Mouse (Mus musculus): Measurements from ENCODE around the gene Gucd1.
"Not testable (repeated sequence)": the region's sequence is repeated elsewhere in the genome, so short reads cannot be mapped to it uniquely, and the experiment has no call there.

Gene Gucd1

DNA sequence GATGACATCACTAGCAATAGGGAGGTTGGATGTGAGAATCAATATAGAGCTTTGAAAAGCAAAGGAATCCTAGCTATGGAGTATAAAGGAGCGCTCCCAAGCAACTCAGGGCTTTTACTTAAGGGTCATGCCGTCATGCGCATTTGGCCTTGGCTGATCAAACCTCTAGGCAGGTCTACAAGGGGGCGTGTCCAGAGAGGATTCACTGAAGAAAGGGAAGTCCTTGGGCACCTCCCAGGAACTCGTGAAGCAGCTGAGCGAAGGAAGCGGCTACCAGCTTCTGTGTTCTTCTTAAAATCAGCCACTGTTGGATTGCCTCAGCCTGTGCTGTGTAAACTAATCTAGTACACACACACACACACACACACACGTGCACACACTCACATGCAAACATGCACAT, 44.4 kb downstream of the Gucd1 start:
- peak; percentile 60 for DNase-seq (ENCODE audit: low read depth)

DNA sequence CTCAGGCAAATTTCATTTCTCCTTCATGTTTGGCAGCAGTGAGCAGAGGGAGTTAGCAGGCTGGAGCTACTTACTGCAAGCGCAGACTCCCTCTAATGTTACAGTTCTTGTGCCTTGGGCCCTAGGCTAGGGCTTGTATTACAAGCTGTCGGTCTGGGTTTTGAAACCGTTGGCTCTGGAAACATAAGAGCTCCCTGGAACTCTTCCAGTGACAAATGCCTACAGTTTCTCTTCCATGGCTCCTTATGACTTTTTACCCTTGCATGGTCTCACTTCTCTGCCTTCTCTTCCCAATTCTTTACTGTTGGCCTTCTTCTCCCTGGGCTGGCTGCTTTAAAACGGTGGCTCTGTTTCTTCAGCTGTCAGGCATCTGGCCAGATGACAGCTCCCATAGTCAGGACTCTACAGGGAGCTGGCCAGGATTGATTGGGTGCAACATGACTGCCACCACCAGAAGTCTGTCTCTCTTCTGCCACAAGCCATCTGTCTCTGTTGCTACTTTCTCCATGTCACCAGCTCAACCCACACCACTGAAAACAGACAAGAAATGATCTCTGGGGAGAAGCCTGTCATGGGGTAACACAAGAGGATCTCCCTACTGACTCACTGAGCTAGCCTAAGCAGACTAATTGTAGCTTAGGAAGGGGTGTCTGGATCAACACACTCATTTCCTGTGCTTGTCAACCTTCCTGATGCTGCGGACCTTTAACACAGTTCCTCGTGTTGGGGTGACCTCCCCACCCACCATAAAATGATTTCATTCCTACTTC, 51.8 kb downstream of the Gucd1 start:
- no peak for DNase-seq (ENCODE audit: low read depth)

DNA sequence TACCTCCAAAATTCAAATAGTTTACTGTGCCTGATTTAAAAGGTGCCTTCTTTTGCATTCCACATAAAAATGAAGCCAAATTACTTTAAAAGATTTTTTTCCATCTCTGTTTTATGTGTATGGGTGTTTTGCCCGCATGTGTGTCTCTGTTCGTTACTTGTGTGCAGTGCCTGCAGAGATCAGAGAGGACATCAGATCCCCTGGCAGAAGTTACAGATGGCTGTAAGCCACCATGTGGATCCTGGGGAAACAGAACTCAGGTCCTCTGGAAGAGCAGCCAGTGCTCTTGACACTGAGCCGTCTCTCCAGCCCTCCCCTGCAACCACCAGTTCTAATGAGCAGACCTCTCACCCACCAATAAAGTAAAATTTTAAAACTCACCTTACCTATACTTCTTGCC, 55.0 kb downstream of the Gucd1 start:
- no peak for DNase-seq (ENCODE audit: low read depth)

DNA sequence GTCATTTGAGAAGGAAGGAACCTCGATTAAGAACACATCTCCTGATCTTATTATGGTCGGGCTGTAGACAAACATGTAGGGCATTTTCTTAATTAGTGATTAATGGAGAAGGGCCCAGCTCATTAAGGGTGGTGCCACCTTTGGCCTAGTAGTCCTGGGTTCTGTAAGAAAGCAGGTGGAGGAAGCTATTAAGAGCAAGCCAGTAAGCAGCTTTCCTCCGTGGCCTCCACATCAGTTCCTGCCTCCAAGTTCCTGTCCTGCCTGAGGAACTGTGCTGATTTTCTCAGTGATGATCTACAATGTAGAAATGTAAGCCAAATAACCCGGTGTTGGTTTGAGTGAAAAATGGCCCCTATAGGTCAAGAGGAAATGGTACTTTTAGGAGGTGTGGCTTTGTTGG, 59.4 kb downstream of the Gucd1 start:
- no peak for DNase-seq (ENCODE audit: low read depth)

DNA sequence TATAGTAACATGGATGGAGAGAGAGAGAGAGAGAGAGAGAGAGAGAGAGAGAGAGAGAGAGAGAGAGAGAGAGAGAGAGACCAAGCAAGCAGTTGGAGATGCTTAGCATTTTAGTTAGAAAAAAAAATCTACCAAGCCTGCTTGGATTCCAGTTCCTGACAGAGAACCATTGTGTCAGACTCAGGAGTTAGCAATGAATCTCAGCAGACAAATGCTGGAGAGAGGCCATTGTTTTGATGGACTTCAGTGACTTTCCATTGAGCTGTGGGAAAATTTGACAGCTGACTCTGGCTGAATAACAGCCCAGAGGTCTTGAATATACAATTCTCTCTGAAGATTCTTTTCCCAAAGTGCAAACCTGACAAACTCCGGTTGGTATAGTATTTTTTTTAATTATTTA, 59.9 kb downstream of the Gucd1 start:
- DNase-seq (ENCODE audit: low read depth), result no peak

DNA sequence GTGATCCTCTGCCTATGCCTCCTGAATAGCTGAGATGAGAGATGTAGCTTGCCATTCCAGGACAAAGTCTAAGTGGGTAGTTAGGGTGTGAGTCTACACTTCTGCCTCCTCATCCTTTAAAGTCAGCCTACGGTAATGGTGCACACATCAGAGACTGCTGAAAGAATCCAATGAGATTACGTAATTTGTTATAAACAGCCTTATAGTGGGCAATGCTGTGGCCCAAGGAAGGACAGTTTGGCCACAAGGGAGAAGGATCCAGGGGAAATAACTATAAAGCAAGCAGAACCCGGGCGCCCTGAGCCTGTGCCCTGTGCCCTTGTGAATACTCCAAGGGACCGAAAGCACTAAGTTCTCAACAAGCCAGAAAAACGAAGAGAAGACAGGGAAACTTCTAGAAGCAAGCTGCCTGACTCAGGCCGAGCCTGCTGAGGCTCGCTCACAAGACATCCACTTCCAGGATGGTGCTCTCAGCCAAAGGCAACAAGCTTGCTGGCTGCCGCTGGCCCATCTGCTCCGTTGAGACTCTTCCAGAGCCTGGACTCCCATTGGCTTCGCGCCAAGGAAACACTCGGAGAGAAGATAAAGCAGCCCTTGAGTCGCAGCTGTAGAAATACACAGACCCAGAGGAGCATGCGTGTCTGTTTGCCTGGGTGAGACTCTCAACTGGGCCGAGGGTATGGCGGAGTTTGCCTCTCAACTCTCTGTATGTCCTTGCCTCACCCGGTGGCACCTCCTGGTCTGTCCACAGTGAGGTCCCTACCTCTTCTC, 61.5 kb downstream of the Gucd1 start:
- DNase-seq (ENCODE audit: low read depth), result not testable (repeated sequence)

DNA sequence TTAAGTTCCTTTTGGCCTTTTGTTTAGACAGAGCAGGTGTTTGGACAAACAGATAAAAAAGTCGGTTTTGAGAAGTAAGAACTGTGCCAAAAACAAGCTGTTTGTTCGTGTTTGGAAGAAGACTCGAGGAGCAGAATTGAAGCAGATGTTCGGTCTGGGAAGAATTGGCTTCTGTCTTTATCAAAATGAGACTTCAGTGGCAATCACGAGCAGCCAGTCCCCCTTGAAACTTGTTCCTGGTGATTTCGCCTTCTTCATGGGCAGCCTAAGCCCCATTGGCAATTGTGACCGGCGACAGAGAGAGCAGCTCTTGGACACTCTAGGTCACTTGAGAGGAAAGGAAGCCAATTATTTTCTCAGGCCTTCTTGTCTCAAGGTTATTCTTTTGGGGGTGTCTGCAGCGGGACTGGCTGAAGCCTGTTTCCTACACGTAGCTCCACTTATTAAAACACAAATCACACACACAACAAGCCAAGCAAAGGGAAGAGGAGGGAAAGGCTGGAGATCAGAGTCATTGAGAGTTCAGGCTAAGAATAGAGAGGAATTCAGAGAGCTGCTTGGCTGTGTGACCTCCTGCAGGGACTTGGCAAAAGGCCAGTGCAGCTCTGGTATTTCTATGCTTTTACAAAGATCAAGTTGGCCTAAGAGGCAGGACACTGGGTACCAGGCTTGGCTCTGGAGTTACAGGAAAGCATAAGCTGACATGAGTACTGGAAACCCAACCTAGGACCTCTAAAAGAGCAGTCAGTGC, 66.6 kb downstream of the Gucd1 start:
- DNase-seq (ENCODE audit: low read depth), result no peak

DNA sequence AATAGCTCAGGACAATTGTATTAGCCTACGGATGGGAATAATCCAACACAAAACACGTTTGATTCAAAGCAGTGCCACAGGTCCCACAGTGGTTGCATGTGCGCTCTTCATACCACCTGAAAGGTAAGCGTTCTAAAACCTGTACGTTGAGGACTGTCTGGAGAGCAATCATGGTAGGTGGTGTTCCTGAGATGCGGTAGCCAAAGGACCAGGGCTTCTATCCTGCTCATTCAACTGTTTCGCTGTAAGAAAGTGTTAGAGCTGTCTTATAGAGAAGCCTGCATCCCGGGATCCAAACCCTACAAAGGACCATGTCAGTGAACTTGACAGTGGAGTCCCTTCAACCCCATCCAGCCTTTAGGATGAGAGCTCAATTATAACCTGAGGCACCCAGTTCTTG, 67.4 kb downstream of the Gucd1 start:
- DNase-seq (ENCODE audit: low read depth), result no peak

DNA sequence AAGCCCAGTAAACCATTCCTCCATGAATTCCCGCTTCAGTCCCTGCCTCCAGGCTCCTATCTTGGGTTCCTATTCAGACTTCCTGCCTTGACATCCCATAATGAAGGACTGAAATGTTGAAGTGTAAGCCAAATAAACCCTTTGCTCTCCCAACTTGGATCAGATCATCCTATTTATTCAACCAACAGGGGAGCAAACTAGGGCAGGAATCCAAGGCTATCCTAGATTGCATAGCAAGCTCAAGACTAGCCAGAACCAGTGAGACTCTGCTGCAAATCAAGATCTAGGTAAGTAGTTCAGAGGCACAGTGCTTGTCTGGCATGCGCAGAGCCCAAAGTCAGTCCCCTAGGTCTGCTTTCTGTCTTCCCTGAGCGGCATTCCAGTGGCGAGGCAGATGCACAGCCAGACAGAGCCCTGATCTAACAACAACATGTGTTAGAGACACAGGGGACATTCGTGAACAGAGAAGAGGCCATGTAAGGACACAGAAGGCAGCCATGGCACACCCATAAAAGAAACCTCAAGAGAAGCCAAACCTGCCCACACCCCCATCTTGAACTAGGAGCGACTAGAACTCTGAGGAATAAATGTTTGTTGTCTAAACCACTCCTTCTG, 68.9 kb downstream of the Gucd1 start:
- DNase-seq (ENCODE audit: low read depth), result no peak

DNA sequence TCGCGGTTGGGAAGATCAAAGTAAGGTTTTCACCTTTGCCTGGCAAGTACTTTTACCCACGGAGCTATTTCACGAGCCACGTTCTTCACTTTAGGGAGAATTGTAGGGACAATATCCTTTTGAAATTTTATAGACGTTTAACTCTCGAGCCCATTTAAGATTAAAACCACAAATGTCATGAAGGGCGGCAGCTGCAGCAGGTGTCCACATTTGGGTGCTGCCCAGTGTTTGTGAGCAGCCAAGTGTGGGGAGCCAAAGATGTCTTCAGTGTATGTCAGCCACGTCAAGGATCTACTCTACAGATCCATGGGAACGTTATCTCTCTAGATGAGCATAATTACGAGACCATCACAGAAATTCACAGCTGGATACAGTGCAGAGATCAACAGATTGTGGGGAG, 70.3 kb downstream of the Gucd1 start:
- no peak for DNase-seq (ENCODE audit: low read depth)

DNA sequence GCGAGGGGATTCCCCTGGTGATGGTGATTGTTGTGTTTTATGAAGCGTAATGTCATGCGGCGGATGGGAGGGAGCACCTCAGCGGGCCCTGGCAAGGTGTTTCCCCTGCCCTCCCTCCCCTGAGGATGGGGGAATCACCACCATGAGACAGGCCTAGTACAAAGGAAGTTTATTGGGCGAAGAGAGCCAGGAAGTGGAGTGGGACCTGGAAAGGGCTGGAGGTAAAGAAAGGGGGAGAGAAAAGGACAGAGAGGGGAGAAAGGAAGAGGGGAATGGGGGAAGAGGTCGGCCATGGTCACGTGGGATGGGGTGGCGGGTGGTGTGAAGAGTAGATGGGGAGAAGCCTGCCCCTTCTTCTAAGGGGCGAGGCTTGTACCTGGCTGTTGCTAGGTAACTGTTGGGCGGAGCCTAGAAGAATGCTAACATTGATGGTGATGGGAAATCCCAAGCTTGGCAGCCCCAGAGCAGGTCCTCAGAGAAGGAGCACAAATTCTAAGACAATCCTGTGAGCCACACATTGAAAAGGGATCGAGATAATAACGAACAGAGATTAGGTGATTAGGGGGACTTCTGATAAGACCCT, 71.2 kb downstream of the Gucd1 start:
- DNase-seq (ENCODE audit: low read depth), result no peak

DNA sequence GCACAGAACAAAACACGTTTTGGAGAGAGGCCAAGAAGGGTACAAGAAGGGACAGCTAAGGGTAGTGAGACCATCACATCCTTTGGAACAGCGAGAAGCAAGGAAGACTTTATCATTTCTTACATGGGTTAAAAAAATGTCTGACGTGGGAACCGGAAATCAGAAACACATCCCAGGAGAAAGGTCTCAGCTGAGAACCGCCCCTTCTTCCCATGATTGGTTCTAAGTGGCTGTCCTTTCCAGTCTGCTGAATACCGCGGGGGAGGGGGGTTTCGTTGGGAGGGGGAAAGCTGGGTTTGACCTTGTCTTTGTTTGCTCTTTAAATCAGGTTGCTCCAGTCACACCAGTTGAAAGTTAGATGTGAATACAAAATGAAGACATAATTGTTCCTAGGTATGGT, 72.7 kb downstream of the Gucd1 start:
- no peak for DNase-seq (ENCODE audit: low read depth)

DNA sequence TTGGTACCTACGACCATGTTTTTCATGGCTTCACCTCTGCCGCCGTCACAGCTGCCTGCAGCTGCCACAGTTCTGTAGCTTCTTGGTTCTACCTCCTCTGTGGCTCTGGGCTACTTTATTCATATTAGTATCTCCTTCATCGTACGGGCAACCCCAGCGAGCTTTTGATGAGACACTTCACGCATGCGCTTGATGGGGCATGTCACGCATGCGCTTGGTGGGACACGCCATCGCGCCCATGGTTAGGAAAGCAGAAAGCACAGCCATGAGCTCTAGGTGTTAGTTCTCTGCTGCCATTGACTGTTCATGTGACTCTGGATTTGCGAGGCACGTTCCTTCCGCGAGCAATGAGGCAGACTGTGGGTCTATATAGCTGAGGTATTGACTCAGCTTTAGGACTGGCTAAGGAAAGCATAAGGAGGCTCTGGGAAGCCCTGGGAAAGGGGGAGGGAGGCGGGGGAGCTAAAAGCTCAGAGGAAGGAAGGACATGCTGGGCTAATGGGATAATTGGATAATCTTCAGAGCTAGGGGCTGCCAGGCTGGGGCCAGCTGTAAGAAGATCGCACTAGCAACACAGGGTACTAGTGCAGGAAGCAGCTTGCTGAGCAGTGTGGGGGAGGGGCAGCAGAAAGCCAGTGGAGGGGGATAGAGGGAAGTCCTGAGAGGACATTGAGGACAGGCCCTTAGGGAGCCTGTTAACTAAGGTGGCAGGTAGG, 73.5 kb downstream of the Gucd1 start:
- no peak for DNase-seq (ENCODE audit: low read depth)

DNA sequence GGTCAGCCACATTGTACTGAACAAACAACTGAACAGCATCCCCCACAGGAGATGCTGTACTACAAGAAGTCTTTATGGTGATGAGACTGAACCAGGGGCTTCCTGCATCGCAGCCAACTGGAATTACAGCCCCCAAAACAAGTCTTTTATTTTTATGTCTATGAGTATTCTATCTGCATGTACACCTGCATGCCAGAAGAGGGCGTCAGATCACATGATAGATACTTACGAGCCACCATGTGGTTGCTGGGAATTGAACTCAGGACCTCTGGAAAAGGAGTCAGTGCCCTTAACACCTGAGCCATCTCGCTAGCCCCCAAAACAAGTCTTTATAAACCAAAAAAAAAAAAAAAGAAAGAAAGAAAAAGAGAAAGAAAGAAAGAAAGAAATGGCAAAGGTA, 74.8 kb downstream of the Gucd1 start:
- no peak for DNase-seq (ENCODE audit: low read depth)

DNA sequence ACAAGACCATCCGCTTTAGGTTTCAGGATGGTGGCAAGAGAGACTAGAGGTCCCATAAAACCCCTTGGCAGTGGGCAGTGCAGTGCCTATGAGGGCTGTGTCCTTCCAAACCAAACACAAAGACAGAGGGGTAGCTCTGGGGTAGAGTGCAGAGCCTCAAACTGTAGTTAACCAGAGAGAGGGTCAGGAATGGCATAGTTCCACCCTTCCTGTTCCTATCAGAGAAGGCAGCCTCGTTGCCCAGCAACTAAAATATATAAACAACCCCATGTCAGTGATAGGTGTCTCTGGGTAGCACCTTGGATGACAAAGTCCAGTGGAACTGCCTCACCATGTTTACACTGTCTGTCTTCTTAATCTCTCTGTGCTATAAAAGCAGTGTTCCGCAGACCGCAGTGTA, 76.0 kb downstream of the Gucd1 start:
- DNase-seq (ENCODE audit: low read depth), result no peak

DNA sequence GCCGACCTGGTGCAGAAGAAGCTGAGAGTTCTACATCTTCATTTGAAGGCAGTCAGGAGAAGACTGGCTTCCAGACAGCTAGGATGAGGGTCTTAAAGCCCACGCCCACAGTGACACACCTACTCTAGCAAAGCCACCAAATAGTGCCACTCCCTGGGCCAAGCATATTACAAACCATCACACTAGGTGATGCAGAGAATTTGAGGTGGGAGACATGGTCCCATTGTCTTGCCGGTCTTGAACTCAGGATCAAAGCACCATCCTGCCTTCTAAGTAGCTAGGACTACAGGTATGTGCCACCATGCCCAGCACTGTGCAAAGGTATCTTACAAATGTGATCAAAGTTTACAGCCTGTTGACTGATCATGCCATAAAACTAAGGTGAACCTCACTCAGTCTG, 77.0 kb downstream of the Gucd1 start:
- no peak for DNase-seq (ENCODE audit: low read depth)

DNA sequence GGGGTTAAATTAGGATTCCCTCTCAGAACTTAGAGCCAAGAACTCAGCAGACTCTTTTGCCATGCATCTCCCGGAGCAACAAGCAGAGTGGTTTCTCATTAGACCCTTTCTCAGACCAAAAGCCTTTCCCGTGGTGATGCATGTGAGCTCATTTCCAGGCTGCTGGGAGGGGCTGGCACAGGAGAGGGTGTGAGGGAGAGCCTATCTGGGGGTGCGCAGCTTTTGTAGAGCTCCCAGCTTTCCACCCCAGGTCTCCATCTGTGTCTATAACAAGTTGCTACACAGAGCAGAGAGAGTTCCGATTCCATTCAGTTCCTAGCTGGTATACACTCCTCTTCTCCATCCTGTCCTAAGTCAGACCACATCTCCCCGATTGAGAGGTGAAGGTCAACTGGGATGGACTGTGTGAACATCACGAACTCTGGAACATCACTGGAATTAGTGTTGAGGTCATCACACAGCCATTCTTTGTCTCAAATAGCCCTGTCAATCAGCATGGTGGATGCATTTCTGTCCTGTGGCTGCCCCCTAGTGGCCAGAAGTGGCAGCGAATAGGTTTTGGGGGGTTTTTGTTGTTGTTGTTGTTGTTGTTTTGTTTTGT, 78.5 kb downstream of the Gucd1 start:
- DNase-seq (ENCODE audit: low read depth), result no peak

DNA sequence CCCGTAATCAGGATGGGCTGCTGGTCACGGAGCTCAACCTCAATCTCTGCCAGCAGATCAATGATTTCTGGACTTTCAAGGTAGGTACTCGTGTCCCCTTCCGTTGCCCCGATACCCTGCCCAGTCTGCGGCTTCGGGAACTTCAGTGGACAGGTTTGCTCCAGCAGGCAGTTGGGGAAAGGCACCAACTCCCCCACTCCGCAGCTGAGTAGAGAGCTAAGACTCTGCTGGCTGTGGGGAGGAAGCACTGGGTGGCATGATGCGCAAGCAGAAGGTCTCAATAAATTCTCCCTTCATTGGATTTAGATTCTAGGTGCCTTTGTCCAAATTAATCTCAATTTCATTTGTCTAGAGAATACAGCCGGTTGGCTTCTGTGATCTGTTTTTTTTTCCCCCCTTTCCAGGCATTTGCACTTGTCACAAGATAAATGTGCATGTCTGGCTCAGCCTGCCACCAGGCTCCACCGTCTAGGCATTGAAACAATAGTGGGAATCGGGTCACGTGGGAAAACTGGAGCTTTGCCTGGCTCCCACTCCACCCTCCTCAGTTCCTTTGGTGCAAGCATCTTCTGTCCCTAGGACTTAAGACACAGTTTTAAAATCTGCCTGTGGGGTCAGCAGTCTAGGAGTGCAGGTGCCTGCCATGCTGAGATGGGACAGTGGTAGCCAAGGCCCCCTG, 79.5 kb downstream of the Gucd1 start:
- no peak for DNase-seq (ENCODE audit: low read depth)

DNA sequence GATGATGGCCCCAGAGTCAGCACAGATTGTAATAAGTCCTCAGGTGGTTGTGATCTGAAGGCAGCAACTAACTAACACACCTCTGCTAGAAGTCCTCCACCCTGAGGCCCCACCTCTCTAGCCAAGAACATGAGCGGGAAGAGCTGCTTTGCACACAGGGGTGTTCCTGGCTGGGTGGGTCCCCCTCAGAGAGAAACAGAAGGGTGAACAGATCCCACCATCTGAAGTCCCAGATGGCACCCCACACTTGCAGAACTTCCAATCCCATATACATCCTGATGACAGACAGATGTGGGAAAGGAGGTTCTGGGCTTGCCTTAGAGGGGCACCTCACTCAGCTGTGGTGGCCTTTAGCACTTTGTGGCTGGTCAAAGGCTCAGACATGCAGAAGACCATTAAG, 80.5 kb downstream of the Gucd1 start:
- DNase-seq (ENCODE audit: low read depth), result no peak

DNA sequence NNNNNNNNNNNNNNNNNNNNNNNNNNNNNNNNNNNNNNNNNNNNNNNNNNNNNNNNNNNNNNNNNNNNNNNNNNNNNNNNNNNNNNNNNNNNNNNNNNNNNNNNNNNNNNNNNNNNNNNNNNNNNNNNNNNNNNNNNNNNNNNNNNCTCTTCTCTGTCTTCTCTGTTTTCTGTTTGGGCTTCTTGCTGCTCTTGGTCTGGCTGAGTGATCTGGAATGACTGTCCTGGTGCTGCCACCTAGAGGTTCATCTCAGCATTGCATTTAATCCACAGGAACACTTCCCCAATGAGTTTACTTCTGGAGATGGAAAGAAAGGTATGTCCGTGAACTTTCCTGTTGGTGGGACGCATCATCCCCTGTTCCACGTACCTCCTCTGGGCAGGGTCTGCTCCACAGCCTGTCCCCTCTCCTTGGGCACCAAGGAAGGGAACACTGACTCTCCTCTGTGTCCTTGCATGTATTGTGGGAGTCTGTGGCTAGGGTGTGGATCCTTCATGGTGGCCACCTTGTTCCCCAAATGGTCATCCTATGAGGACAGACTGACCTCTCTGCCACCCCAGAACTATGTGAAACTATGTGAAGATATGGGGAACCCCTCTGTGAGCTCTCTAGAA, 81.1 kb downstream of the Gucd1 start:
- DNase-seq (ENCODE audit: low read depth), result peak; percentile 84
